Mouse (Mus musculus) hindbrain, postnatal 0 days (tissue): ENCODE measurements around the gene Adgre5. TPM values are rescaled to one million over a fixed set of nuclear protein-coding genes. Genes with fewer than 3 reads are reported as not detected.

Experiments used
- ATAC-seq: fragments of 200-750 bp; cut with Nextera tagmentation; 2 replicates; pipeline ENCODE4 v1.8.0; 2017; ENCODE audit warnings: mild to moderate bottlenecking, moderate TSS enrichment, moderate library complexity
- DNase-seq: peaks from one replicate; pipeline ENCODE4 v3.0.0-alpha.2; 2015; ENCODE audit warnings: low spot score
- H3K27ac ChIP-seq: fragments of 300-500 bp; sonication (generic); 2 replicates; pipeline ENCODE4 v1.5.1; 2014; ENCODE audit warnings: mild to moderate bottlenecking
- H3K27me3 ChIP-seq: fragments of 300-500 bp; sonication (generic); 2 replicates; pipeline ENCODE4 v1.6.1; 2014; ENCODE audit warnings: low read length, mixed read lengths; ENCODE audit not compliant: insufficient read depth
- H3K36me3 ChIP-seq: fragments of 300-500 bp; sonication (generic); 2 replicates; pipeline ENCODE4 v1.6.1; 2014; ENCODE audit warnings: low read length, mixed read lengths; ENCODE audit not compliant: insufficient read depth
- H3K4me1 ChIP-seq: fragments of 300-500 bp; sonication (generic); 2 replicates; pipeline ENCODE4 v1.6.1; 2014; ENCODE audit warnings: antibody characterized with exemption, low read length, mixed read lengths; ENCODE audit not compliant: insufficient read depth
- H3K4me2 ChIP-seq: fragments of 300-500 bp; sonication (generic); 2 replicates; pipeline ENCODE4 v1.6.1; 2014; ENCODE audit warnings: low read depth, mild to moderate bottlenecking, low read length, moderate library complexity, mixed read lengths
- H3K4me3 ChIP-seq: fragments of 300-500 bp; sonication (generic); 2 replicates; pipeline ENCODE4 v1.5.1; 2014; ENCODE audit warnings: low read length
- H3K9ac ChIP-seq: fragments of 300-500 bp; sonication (generic); replicated peaks from 2 replicates; pipeline ENCODE4 v1.6.1; 2014; ENCODE audit warnings: mild to moderate bottlenecking, low read length, moderate library complexity, mixed read lengths
- H3K9me3 ChIP-seq: fragments of 300-500 bp; sonication (generic); 2 replicates; pipeline ENCODE4 v1.6.1; 2016; ENCODE audit warnings: low read length, mixed read lengths
- CTCF ChIP-seq: IDR thresholded peaks from 2 replicates; pipeline ENCODE4 v1.5.1; 2016; ENCODE audit warnings: antibody characterized with exemption, control low read depth, low read depth
- WGBS: fragments of 180-500 bp; shearing (Covaris S2); extraction: QIAGEN DNeasy Blood & Tissue Kit; methylation state at CpG from one replicate; pipeline ENCODE4 v1.1.7; 2014; 5-methylcytosine and 5-hydroxymethylcytosine counted together
- polyA plus RNA-seq: library from polyadenylated mRNA; unstranded; fragments of >200 nt; fragmentation: Nextera tagmentation; extraction: Ambion mirVana; gene quantifications from 2 replicates; pipeline ENCODE4 v1.2.1, GENCODE M21; 2015
- total RNA-seq: library from RNA; depleted of rRNA; stranded (reverse); fragments of >200 nt; gene quantifications from 2 replicates; pipeline ENCODE4 v1.2.3, GENCODE M21; 2014

Adgre5 gene
- total and polyA plus RNA-seq, 2 experiments from 2014 or later = 8.2 to 10.4 TPM

GRCm38 (mm10) chr8:83776632-83777031 lies 35.5 kb upstream of the Adgre5 start:
- TF ChIP-seq CTCF = no peak
- Histone ChIP-seq H3K36me3 (no peaks in the 10 kb centered on the region), H3K4me2 (no peak overlapping the region), H3K9ac (no peak overlapping the region), H3K27ac (no peak overlapping the region), H3K4me3 (no peak overlapping the region), H3K27me3 (no peaks in the 10 kb centered on the region), H3K4me1 (0 out of 2 replicates have a peak, but pooled peaks cover 3% of the 10 kb centered on the region), H3K9me3 (no peaks in the 10 kb centered on the region)
- 37% methylated on average over 4 of the region's 4 CpGs for WGBS
- ATAC-seq = no peak
- DNase-seq = no peak

GRCm38 (mm10) chr8:83774221-83774620 lies 33.1 kb upstream of the Adgre5 start:
- Histone ChIP-seq H3K4me2 (no peak overlapping the region), H3K27ac (no peak overlapping the region), H3K9me3 (no peaks in the 10 kb centered on the region), H3K4me1 (0 out of 2 replicates have a peak, but pooled peaks cover 3% of the 10 kb centered on the region), H3K27me3 (no peaks in the 10 kb centered on the region), H3K9ac (no peak overlapping the region), H3K4me3 (no peak overlapping the region), H3K36me3 (no peaks in the 10 kb centered on the region)
- DNase-seq (no peak), ATAC-seq (no peak)
- TF ChIP-seq CTCF = no peak
- WGBS = 84% methylated on average over 2 of the region's 2 CpGs

GRCm38 (mm10) chr8:83773452-83773846 lies 32.3 kb upstream of the Adgre5 start:
- WGBS = 45% methylated on average over 6 of the region's 6 CpGs
- 0 out of 2 replicates have a peak, but pooled peaks cover 3% of the 10 kb centered on the region for H3K4me1 ChIP-seq
- H3K9ac ChIP-seq = no peak overlapping the region
- H3K9me3 ChIP-seq = no peaks in the 10 kb centered on the region
- ATAC-seq (no peak), DNase-seq (no peak)
- no peak overlapping the region for H3K27ac ChIP-seq
- H3K4me2 ChIP-seq = peak overlapping the region; percentile 66
- no peaks in the 10 kb centered on the region for H3K36me3 ChIP-seq
- H3K27me3 ChIP-seq = no peaks in the 10 kb centered on the region
- TF ChIP-seq CTCF = no peak
- peak overlapping the region; percentile 40; the same call in 1 of the 2 replicates for H3K4me3 ChIP-seq

DNA sequence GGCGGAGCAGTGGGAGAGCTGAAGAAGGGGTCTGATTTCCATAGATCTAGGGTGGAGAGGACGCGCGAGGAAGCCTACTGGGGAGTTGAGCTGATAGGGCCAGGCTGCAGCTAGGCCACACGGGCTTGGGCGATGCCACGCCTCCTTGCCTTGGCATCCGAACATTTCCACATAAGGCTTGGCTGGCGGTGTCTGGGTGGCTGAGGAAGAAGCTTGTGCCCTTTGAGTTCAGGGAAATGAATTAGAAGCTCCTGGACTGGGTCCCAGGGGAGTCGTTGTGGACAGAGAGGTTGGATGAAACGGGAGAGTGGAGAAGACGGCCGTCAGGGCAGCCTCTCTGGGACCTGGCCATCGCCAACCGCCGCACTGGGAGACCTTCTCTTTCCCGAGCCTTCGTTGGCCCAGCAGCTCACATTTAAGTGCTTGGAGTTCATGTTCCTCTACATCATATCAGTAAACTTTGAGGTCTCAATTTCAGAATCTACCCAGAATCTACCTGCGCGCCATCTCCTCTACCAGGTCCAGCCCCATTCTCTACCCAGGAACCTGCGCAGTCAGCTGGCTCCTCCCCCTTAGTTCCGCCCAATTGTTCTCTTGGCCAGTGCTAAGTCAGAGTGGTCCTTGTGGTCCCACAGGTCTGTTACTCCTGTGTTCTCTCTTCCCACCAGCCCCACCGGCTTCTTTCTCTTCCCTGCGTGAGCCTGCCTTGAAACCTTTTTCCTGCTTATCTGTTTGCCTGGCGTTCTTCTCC lies 31.8 kb upstream of the Adgre5 start:
- Histone ChIP-seq H3K27me3 (no peaks in the 10 kb centered on the region), H3K4me2 (peak overlapping the region; percentile 66), H3K27ac (0 out of 2 replicates have a peak overlapping the region, but pooled peaks have one; percentile 45), H3K4me3 (peak overlapping the region; percentile 40), H3K9ac (peak overlapping the region; percentile 33; the same call in 1 of the 2 replicates), H3K4me1 (0 out of 2 replicates have a peak, but pooled peaks cover 3% of the 10 kb centered on the region), H3K36me3 (no peaks in the 10 kb centered on the region), H3K9me3 (no peaks in the 10 kb centered on the region)
- 6% methylated on average over 25 of the region's 25 CpGs for WGBS
- DNase-seq (peak; percentile 59), ATAC-seq (peak; percentile 81)
- TF ChIP-seq CTCF = no peak

- ATAC-seq (no peak), DNase-seq (no peak)
- Histone ChIP-seq H3K4me2 (no peak overlapping the region), H3K9me3 (no peaks in the 10 kb centered on the region), H3K4me3 (no peak overlapping the region), H3K27me3 (no peaks in the 10 kb centered on the region), H3K36me3 (no peaks in the 10 kb centered on the region), H3K4me1 (0 out of 2 replicates have a peak, but pooled peaks cover 3% of the 10 kb centered on the region), H3K9ac (no peak overlapping the region), H3K27ac (no peak overlapping the region)
- WGBS = 70% methylated on average over 4 of the region's 4 CpGs
- no peak for TF ChIP-seq CTCF
Observed at GRCm38 (mm10) chr8:83771791-83772190, 30.7 kb upstream of the Adgre5 start.

DNA sequence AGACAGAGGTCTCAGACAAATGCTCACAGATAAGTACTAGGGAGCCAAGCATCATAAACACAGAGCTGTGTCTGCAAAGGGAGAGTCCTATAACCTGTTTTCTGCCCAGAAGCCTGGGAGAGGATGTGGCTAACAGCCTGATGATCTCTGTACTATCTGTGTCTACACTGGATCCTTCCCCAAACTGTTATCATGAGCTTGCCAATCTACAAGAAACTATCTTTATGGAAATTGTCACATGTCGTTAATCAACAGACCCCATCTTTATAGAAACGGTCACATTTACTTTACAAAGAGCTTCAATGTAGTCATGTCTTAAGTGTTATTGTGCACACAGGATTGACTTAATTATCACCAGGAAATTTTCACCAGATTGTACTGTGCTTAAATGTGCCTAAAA lies 29.5 kb upstream of the Adgre5 start:
- H3K9ac ChIP-seq = no peak overlapping the region

DNA sequence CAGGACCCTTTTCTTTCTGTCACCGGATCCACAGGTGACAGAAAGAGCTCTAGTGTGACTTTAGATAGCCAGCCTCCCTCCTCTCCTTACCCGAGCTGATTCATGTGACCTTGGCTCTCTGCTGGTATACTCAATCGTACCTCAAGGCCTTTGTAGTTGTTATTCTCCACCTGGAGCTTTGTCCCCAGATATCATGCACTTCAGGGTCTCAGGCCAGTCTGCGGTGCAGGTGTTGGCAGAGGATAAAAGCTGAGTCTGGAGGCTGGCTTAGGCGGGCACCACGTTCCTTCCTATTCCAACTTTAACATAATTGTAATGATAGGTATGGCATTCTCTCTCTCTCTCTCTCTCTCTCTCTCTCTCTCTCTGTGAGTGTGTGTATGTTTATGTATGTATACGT lies 28.6 kb upstream of the Adgre5 start:
- 0 out of 2 replicates have a peak, but pooled peaks cover 3% of the 10 kb centered on the region for H3K4me1 ChIP-seq
- H3K27ac ChIP-seq = no peak overlapping the region
- 75% methylated on average over 7 of the region's 7 CpGs for WGBS
- TF ChIP-seq CTCF = no peak
- DNase-seq (no peak), ATAC-seq (no peak)
- no peak overlapping the region for H3K4me3 ChIP-seq
- no peak overlapping the region for H3K4me2 ChIP-seq
- H3K27me3 ChIP-seq = no peaks in the 10 kb centered on the region
- H3K36me3 ChIP-seq = no peaks in the 10 kb centered on the region
- no peaks in the 10 kb centered on the region for H3K9me3 ChIP-seq
- no peak overlapping the region for H3K9ac ChIP-seq

More for the DNA sequence above, 29.5 kb upstream of the Adgre5 start:
- Histone ChIP-seq H3K27me3 (no peaks in the 10 kb centered on the region), H3K36me3 (no peaks in the 10 kb centered on the region), H3K4me1 (0 out of 2 replicates have a peak, but pooled peaks cover 3% of the 10 kb centered on the region), H3K9me3 (no peaks in the 10 kb centered on the region), H3K27ac (no peak overlapping the region), H3K4me3 (no peak overlapping the region), H3K4me2 (no peak overlapping the region)
- no peak for TF ChIP-seq CTCF
- 91% methylated on average over 2 of the region's 2 CpGs for whole genome bisulfite sequencing
- ATAC-seq = no peak
- no peak for DNase-seq
